Mouse (Mus musculus) gastrocnemius, postnatal 10 days (tissue): Measurements from ENCODE around the gene Tbx20. TPM values are rescaled to one million over a fixed set of nuclear protein-coding genes. Genes with fewer than 3 reads are reported as not detected.

ENCODE experiments used
- DNase-seq: peaks from one replicate; pipeline ENCODE4 v3.0.0; 2021; ENCODE audit warnings: mixed read lengths
- long read RNA-seq, 2 experiments: library from polyadenylated mRNA; stranded (forward); transcript quantifications; one replicate each; pipeline ENCODE4 v2.0.0; 2021
- total RNA-seq, 2 experiments: library from RNA; stranded (reverse); gene quantifications; 2 replicates each; pipeline ENCODE4 v1.2.3; 2021

Tbx20 gene
- not detected for total RNA-seq
- long read RNA-seq, experiment 1, result 0 reads
- long read RNA-seq, experiment 2, result 0 reads

- no peak for DNase-seq
Measured at GRCm38 (mm10) chr9:24774160-24774969, at the start of gene Tbx20. TSS of gene Tbx20 (minus strand) at chr9:24774303.

- DNase-seq, result no peak
Measured at GRCm38 (mm10) chr9:24818511-24818910, 44.4 kb upstream of the Tbx20 start.

DNA sequence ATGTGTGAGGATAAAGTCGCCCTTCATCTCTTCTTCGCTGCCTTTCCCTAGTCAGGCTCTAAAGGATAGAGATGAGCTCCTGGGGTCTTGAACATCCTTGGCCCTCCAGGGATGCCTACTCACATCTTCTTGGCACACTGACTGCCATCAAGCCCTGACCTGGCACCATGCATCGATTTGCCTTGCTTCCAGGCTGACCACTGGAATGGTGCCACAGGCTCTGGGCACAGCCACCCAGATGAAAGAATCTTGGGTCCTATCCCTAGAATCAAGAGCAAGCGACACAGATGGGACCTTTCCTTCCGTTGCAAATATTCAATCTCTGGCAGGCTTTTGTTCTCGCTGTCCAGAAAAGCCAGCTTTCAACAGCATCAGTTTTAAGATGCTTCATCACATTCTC lies 38.4 kb upstream of the Tbx20 start:
- DNase-seq, result no peak

GRCm38 (mm10) chr9:24792110-24792509 lies 18.0 kb upstream of the Tbx20 start:
- no peak for DNase-seq

DNA sequence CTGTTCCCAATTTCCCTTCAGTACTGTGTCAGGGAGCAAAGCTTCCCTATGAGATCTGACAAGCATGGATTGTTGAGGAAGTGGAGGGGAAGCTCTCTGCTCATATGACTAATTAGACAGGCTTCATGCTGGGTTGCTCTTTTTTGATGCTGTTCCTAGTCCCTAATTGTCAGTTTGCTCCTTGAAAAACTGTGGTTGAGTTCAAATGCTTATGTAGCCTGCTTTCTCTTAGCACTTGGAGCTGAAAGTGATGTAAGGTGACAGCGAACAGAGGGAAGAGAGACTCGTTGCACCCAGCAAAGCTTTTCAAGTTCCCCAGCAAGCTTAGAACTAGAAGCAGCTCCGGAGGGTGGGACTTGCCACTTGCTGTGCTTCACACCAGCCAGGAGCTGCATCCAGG lies 15.3 kb upstream of the Tbx20 start:
- DNase-seq, result no peak

- no peak for DNase-seq
Measured at GRCm38 (mm10) chr9:24782338-24782737, 8.2 kb upstream of the Tbx20 start.

- no peak for DNase-seq
Measured at GRCm38 (mm10) chr9:24780929-24781441, 6.9 kb upstream of the Tbx20 start.

GRCm38 (mm10) chr9:24780391-24780928 lies 6.4 kb upstream of the Tbx20 start:
- no peak for DNase-seq

DNA sequence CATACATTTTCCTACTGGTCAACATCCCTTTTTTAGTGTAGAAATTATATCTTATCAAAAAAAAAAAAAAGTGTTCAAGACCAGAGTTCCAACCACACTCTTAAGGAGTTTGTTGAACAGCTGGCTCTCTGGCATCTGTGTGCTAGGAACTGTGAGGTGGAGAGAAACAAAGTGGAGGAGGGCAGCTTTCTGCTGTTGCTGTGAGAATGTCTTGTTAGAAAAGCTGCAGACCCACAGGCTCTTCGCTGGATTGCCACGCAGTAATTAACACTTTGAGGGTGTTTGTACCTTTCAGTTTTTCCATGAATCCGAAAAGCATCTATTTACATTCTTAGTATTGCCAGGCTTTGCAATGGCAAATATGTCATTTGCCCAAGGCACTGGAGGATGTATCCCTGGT lies 5.9 kb upstream of the Tbx20 start:
- no peak for DNase-seq

- no peak for DNase-seq
Measured at GRCm38 (mm10) chr9:24778571-24778970, 4.5 kb upstream of the Tbx20 start.

DNA sequence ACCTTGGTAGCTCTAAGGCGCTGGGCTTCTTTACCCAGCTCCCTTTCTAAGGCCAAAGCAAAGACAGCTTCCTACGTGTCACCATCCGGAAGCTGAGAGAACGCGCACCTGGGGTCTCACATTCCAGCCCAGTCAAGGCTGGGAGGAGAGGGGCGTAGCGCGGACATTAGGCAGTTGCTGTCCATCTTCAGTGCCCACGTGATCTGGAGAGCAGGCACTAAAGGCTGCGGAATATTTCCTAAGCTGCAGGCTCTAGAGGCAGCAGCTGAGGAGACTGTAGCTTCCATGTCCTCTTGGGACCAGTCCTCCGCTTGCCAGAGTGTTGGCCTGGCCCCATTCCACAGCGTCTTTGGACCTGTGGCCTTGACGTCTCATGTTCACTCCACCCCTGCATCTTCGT lies 3.9 kb upstream of the Tbx20 start:
- no peak for DNase-seq

DNA sequence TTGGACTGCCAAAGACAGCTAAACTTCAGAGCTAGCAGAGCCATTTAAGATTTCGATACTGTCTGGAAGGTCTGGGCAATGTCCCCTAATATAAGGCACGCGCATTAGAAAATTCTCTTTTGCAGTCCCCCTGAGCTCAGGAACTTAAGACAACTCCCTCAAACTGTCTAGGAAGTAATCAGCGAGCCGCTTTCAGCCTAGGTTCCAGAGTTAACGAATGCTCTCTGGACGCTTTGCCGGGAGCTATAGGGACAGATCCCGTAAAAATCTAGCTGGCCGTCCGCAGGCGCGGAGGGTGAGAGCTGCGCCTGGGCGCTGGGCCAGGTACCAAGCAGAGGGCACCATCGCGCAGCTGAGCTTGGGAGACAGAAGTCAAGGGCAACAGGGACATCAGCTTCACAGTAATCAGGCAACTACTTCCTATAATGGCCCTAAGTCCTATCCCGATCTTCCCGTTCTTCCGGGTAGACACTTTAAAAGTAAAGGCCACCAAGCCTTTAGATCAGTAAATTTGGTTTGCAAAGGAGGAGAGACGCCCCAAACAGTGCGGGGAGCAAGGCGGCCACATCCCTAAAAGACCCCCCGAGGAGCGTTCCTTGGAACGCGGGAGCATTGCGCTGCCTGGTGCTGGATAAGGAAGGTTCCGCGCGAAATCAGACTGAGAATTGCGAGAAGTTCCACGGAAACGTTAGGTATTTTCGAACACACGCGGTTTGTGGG lies 3.2 kb upstream of the Tbx20 start:
- DNase-seq, result no peak

- DNase-seq, result no peak
Measured at GRCm38 (mm10) chr9:24776487-24776886, 2.4 kb upstream of the Tbx20 start.

DNA sequence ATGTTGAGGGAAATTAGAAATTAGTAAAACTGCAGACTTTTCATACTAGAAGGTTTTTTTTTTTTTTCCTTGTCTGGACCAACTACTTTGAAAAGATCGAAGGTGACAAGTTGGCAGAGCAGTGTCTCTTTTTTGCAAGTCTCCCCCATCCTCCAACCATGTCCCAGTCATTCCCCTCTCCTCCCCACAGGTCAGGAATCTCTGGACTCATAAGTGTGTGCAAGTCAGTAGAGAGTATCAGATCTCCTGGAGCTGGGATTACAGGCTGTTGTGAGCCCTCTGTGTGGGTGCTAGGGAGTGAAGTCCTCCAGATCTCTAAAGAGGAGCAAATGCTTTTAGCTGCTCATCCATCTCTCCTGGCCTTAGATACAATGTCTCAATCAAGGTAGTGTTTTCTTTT lies 1.5 kb upstream of the Tbx20 start:
- DNase-seq, result no peak

- no peak for DNase-seq
Measured at GRCm38 (mm10) chr9:24775001-24775400, 898 bp upstream of the Tbx20 start.

DNA sequence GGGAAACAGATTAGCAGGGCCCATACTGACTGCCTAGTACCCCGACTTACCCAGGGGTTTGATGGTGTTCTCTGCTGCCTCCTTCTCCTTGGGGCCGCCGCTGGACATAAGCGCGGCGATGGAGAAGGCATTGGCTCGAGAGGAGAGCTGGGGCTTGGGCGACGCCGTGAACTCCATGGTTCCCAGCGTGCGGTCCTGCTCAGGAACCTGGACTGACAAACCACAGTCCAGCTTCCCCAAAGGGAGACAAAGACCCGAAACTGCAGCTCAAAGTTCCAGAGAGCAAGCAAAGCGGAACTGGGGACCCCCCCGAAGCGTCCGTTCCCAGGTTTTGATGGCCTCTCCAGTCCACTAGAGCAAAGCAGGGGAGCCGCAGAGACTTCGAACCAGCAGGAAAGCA lies 434 bp downstream of the Tbx20 start:
- no peak for DNase-seq

DNA sequence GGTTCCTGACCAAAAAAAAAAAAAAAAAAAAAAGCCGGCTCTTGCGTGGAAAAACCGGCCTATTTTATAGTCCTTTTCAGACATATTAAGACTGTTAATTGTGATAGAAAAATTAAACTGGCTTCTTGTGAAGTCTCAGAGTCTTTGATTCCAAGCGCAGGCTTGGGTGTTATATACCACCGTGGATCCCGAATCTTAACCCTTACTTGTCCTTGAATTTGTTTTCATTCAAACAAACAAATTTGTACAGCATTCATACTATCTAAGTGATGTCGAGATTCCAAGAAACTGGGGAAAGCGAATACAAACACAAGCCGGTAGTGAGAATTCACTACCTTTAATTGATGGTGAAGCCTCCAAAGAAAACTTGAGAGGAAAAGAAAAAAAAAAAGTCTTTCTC lies 932 bp downstream of the Tbx20 start:
- DNase-seq, result no peak

DNA sequence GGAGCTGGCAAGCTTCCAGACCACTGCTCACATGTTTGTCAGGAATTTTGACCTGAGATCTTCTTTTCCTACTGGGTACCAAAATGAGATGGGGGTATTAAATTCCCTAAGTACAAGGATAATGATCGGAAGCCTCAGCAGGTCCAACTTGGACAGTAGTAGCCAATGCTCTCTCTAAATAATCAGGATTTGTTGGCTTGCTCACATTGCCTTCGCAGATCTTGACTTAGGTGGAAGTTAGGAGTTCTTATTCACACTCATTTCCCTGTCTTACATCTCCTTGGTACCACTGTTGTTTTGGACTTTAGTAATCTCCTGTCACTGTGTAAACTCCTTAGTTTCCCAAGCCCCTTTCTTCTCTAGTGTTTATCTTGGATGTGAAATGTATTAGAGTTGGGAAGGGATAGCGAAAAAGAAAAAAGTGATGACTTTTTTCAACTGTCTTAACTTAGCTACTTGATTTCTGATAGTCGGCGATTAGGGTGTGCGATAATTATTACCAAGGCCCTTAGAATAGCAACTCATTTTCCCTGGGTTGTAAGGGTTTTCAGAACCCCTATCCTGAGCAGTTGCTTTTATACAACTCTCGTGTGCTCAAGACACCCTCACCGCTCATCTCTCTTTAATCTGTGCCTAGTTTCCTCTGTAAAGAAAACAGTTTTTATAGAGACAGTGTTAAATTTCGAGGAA lies 1.5 kb downstream of the Tbx20 start:
- no peak for DNase-seq

GRCm38 (mm10) chr9:24771713-24772112 lies 2.4 kb downstream of the Tbx20 start:
- no peak for DNase-seq

- no peak for DNase-seq
Measured at GRCm38 (mm10) chr9:24770941-24771405, 3.1 kb downstream of the Tbx20 start.

DNA sequence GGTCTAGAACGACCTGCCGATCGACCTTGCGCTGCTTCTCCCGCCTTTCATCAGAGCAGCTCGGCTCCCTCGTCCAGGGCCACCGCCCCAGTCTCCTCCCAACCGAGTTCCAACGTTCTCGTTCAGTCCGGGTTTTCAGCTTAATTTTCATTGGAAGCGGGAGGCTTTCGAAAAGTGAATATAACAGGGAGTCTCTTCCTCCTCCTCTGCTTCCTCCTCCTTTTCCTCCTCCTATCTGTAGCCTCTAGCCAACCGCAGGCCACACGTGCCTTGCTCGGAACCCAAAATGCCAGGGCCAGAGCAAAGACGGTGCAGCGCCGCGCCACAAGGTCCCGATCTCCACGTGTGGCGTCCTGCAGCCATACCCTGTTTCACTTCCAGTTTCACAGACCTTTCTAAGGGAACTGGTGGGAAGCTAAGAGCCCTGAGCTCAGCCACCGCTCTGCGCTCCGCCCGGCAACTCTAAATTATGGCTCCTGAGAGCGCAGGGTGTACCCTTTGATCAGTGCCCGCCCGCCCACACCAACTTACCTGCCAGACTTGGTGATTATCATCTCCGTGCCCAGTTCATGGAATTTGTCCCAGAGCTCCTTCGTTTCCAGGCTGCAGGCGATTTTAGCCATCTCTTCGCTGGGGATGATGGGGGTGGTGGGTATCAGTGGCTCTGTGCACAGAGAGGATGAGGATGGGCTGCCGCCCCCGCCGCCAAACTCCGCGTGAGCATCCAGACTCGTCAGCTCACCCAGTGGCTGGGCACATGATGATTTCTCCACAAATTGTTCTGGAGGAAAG lies 3.8 kb downstream of the Tbx20 start:
- no peak for DNase-seq

GRCm38 (mm10) chr9:24769611-24770010 lies 4.5 kb downstream of the Tbx20 start:
- no peak for DNase-seq
